Mouse (Mus musculus) embryo, embryonic 10.5 days (tissue): ENCODE measurements around the gene 1700080O16Rik.
A peak's percentile ranks its signal among the peaks of the same experiment; 100 is the strongest.

Experiments
- DNase-seq: peaks from one replicate; pipeline ENCODE4 v3.0.0-alpha.2; 2015; ENCODE audit warnings: low spot score

The 1700080O16Rik gene

DNA sequence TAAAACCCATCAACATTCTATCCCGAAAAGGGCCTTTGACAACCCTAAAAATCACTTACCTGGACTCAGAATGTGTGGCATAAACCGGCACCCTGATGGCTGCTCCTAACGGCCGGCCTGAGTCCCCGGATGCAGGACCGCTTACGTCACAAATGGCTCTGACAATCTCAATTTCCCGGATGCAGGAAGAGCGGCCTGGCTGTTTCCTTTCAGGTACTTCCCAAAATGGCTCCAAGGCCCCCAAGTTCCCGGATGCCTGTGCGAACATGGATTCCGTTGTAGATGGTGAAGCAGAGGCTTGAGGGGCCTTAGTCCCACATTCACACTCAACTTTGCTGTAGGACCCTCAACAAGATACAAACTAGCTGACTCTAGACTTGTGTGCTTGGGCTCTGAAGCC lies at the start of gene 1700080O16Rik:
Gene 1700080O16Rik (minus strand): TSS at position 101 of the 400 bp plus-strand sequence.
- DNase-seq: no peak

GRCm38 (mm10) chrX:52017660-52018059 lies 45.1 kb upstream of the 1700080O16Rik start:
- peak; percentile 71 for DNase-seq

- DNase-seq: no peak
Observed at GRCm38 (mm10) chrX:52000072-52000471, 27.5 kb upstream of the 1700080O16Rik start.

GRCm38 (mm10) chrX:51999426-51999825 lies 26.9 kb upstream of the 1700080O16Rik start:
- DNase-seq: no peak

DNA sequence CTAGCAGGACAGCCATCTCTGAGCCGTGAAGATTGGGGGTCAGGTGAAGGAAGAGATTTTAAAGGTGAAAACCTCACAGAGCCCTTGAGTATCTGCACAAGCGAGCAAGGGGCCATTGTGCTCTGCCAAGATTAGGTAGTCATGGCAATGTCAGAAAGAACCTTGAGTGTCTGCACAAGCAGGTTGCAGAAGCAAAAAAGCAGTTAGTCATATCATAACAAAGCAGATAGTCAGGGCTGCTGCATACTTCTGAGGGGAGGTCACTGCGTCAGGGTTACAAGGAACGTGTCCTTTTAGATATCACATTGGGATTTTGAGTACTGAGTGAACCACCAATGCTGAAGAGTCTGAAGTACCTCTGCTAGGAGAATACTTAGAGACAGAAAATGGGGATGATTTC lies 3.8 kb upstream of the 1700080O16Rik start:
- DNase-seq: no peak

- no peak for DNase-seq
Observed at GRCm38 (mm10) chrX:51974618-51975017, 2.0 kb upstream of the 1700080O16Rik start.

DNA sequence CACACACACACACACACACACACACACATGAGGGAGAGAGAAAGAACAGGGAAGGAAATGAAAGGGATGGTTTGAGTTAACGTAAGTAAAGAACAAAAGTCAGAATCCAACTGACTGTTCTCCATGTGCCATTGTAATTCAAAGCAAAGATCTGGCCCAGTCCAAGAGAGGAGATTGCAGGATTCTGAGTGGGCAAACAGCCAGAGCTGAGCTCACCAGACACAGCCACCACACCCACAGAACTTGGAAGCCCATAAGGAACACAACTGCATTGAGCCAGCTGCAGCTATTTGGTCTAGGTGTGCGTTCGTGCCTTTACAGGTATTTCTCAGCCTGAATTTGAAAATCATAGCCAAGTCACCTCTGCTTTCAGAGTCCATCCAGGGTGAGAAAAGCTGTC lies 24.5 kb downstream of the 1700080O16Rik start:
- no peak for DNase-seq

- DNase-seq: no peak
Observed at GRCm38 (mm10) chrX:51938076-51938475, 34.5 kb downstream of the 1700080O16Rik start.

DNA sequence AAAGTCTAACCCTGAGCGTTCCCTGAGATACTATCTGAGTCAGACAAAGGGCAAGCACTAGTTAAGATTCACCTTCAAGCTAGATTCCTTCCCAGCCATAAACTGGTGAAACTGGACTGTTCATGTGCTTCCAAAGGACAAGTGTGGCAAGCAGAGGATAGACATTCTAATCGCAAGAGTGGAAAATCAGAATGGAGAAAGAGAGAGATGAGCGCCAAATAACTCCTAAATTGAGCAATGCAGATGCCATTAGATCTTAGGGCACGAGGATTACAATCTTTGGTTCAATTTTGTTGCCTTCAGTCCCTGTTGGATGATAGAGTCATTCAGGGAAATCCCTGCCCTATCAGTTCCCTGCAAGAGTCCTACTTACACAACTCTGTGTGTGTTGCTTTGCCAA lies 53.5 kb downstream of the 1700080O16Rik start:
- no peak for DNase-seq
